Mouse (Mus musculus) cerebellum, postnatal 36 days (tissue): ENCODE data around the gene Tceal8.

ENCODE experiments used
- DNase-seq, 2 experiments: peaks; one replicate each; pipeline ENCODE4 v3.0.0; 2021 to 2022; ENCODE audit warnings: mixed read lengths in 2 of 2

Tceal8 gene

DNA sequence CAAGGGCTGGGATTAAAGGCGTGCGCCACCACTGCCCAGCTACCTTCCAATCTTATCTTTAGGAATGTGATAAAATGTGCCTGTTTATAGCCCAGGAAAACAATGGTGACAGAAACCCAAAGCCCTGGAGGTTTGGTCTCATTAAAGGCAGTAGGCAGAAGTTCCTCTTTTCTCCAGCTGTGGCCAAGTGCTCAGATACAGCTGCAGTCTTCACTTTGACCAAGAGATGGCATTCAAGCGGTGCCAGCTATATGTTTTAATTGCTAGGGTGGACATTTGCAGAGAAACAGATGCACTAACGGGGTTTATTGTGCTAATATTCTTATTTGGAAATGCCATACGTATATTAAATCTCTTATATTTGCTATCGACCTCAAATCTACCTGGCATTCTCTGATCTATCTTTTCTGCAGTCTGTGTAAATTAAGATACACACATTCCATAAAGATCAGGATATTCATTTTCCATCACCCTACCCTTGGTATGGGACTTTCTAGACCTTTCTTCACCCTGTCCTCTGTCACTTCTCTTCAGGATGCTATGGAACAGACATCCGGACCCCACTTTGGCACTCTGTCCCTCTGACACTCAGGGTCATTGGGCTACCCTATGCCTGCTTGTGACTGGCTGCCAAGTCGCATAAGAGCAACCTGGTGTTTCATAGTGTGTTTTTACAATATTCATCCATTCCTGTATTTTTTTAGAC lies 45.0 kb downstream of the Tceal8 start:
- no peak for DNase-seq
